Mouse (Mus musculus) kidney, postnatal 36 days (tissue): ENCODE measurements around the gene Rab3a.
A peak's percentile ranks its signal among the peaks of the same experiment; 100 is the strongest.

Experiments used
- DNase-seq, 2 experiments: peaks; one replicate each; pipeline ENCODE4 v3.0.0; 2021 to 2022; ENCODE audit warnings: mixed read lengths in 2 of 2

Rab3a gene

DNA sequence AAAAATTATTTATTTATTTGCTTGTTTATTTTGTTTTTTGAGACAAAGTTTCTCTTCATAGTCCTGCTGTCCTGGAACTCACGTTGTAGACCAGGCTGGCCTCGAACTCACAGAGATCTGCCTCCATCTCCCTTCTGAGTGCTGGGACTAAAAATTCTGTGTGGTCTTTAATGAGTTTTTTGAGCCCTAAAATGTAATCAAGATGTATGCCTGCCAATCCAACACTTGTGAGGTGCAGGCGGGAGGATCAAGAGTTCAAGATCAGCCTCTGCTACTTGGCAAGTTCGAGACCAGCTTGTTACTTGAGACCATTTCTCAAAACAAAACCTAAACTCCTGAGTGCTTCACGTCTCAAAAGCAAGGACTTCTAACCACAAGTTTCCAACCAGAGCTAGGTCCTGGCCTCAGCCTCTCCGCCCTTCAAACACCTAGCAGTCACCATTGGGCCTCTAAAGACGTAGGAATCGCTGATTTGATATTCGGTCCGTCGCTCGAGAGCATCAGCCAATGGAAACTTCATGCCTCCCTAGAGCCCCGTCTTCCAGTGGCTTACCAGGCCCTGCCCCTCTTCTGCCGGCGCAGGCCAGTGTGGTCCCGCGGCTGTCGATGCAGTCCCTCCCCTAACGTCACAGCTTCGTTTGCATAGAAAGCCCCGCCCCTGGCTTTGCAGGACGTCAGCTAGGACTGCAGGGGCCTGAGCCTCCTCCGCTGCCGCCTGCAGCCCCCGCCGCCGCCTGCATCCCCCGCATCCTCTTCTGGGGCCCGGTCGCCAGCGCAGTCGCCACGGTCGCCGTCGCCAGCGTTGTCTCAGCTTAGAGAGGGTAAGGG, at the start of gene Rab3a:
Rab3a (plus strand) TSS at position 637 of the 828 bp plus-strand sequence.
- peak; percentile 97 to 99 for DNase-seq

DNA sequence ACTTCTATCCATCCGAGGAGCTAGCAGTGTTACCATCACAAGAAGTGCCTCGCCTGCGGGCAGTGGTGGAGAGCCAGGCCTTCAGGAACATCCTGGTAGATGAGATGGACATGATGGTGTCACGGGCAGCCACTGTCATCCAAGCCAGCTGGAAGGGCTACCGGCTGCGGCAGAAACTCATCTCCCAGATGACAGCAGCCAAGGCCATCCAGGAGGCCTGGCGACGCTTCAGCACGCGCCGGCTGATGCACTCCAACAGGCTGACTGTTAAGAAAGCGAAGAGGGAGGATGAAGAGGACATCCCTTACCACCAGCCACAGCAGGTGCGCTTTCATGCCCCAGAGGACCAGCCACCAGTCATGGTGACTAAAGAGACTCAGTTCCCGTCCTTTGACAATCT, 46.2 kb upstream of the Rab3a start:
- no peak for DNase-seq

DNA sequence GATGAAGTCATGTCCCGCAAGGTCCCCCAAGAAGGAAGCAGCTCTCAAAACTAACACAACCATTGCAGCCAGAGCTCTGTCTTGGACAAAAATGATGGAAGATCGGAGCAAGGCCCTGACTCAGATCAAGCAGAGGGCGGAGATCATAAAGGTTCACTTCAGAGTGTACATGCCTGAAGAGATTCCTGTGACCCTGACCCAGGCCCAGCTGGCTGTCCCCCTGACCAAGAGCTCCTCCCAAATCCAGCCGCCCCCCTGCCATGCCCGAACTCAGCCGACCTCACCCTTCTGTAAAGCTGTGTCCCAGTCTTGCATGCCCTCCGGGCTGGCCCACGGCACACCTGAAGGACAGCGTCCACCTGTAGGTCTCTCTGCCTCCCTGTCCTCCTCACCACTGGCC, 44.7 kb upstream of the Rab3a start:
- DNase-seq: no peak

DNA sequence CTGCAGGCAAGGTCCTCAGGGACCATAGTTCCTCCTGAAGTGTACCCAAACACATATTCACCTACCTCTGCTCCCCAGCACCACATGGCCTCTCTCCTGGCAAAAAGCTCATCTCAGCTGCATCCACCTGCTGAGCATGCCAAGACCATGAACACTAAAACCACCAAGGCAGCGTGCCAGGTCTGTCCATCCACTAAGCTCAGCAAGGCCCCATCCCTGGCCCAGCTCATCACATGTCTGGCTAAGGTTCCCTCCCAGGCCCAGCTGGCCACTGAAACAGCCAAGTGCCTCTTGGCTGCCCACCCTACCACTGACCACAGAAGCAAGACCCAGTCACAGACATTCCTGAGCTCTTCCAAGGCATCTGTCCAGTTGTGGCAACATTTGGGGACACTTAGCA, 44.2 kb upstream of the Rab3a start:
- DNase-seq: peak in 1 of 2 experiments; percentile 48

DNA sequence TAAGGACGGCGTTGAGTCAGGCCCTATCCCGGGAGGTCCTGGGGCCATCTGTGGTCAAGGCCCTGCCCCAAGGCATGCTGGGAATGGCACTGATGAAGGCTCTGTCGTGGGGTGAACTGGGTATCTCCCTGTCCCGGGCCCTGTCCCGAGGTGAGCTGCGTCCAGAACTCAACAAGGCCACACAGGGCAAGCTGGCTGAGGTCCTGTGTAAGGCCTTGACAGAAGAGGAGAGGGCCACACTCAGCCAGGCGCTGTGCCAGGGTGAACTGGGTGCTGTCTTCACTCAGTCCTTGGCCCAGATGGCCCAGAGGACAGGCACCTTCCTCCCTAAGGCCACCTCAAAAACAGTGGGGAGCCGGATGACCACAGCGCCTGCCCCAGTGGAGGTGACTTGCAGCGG, 43.4 kb upstream of the Rab3a start:
- DNase-seq: no peak

DNA sequence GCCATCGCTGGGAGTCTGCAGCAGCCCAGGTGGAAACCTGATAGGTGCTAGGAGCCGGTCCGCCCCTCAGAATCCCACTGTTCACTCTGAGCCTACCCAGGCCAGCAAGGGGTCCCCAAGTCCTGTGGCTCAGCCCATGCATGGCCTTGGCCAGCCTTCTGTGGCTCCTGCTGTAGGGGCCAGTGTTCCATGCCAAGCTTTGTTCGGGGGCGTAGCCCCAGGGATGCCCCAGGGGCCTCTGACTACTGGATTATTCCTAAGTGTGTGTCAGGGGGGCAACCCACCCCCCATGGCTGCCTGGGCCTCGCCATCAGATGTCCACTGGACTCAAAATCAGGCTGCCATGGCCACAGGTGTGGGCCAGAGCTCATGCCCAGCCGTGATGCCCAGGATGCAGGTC, 40.5 kb upstream of the Rab3a start:
- no peak for DNase-seq

DNA sequence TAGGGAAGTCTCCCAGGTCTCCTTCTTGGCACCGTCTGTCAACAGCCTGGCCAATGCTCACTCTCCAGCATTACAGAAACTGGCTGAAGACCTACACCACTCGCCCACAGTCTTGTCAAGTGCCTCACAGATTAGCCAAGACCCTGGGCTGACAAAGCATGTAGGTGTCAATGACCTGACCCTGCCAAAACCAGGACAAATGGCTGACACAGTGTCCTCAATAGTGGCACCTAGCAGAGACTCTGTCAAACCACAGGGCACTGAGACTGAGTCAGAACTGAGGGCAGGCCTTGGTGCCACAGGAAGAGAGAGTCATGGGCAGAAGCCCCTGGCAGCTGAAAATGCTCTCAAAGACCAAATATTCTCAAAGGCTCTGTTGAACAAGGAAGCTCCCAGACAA, 39.4 kb upstream of the Rab3a start:
- DNase-seq: no peak

DNA sequence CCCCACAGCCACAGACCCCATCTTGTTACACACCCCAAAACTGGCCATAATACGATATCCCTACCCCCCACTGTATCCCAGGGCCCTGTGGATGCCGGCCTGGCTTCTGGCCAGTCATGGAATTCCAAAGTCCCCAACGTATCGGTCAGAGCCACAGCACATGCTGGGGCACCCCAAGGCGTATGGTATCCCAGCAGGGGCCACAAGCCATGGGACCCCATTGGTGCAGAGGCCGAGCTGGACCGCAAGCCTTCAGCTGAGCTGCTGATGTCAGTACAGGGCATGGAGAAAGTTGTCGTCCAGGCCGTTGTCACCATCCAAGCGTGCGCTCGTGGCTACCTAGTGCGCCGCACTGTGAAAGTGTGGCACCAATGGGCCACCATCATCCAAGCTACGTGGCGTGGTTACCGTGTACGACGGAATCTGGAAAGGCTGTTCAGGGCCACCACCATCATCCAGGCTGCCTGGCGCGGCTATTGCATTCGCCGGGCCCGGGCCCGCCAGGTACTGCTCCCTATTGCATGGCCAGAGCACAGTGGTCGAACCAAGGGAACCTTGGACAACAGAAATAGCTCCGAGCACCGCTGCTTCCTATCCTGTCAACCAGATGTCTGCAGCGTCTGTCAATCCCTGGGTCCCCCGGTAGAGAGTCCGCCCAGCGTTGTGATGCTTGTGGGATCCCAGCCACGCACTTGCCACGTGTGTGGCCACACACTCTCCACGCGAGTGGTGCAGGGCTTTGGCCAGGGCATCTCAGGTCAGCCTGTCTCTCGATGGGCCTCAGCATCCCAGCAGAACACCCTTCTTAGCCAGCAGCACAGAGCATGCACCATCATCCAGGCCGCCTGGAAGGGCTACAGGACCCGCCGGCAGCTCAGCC, 37.7 kb upstream of the Rab3a start:
- no peak for DNase-seq

DNA sequence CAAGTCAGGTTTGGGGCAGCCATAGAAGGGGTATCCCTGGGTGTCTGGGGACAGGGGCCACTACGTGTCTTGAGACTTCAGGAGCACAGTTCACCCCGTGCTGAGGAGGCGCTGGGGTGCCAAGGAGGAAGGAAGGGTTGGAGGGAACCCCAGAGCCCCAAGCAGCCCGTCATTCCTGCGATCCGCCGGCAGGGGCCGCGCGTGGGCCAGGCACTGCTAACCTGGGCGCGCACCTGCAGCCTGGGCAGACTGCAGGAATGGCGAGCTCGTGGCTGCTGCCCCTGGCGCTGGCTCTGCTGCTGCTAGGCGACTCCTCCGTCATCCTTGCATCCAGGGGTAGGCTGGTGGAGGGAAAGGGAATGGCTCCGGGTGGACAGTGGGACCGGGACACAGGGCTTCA, 36.2 kb upstream of the Rab3a start, which contains the start of gene Gm3336:
Gm3336 (plus strand) TSS at position 247 of the 400 bp plus-strand sequence.
- DNase-seq: peak; percentile 72 to 86

DNA sequence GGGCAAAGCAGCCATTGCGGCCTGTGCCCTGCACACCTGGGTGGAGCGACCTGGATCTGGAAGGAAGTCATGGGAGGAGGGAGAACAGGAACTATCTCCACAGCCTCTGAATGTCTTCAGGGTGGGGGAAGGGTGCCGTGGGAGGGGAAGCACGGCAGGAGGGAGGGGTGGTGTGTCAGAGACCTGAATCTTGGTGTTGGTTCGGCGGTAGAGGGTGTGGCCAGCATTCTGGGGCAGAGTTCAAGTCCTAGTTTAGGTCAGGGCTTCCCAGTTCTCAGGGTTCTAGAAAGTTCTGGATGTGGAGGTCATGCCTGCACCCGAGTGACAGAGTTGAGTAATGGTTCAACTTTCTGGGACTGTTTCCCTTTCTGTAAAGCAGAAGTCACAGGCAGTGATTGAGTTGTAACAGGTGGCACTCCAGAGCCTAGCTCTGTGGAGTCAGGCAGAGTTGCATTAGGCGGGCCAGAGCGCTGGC, 34.6 kb upstream of the Rab3a start:
- DNase-seq: peak; percentile 58 to 60

DNA sequence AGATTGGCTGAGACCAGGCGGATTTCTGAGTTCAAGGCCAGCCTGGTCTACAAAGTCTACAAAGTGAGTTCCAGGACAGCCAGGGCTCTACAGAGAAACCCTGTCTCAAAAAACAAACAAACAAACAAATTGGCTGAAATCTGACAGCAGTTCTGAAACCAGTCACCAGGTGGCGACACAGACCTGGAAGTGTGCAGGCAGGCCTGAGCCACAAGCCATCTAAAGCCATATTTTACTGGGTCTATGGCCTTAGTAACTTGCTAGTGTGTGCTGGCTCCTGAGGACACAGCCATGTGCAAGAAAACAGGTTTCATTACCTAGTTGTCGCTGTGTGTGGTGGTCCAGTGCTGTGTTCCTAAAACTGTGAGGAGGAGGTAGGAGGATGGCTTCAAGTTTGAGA, 33.7 kb upstream of the Rab3a start:
- DNase-seq: peak; percentile 80 to 90

DNA sequence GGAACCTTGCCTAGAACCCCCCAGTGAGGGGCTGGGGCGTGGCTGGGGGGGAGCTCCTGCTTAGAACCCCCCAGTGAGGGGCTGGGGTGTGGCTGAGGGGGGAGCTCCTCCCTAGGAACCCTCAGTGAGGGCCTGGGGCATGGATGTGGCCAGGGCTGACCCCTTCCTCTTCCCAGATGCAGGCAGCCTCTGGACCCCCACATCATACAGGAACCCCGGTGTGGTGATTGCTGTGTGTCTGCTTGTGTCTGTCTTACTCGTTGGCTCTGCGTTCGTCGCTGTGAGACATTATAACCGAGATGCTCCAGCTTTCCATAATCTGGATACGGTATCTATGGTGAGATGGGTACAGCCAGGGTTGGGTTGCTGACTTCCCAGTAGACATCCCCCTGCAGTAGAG, 32.9 kb upstream of the Rab3a start:
- no peak for DNase-seq

DNA sequence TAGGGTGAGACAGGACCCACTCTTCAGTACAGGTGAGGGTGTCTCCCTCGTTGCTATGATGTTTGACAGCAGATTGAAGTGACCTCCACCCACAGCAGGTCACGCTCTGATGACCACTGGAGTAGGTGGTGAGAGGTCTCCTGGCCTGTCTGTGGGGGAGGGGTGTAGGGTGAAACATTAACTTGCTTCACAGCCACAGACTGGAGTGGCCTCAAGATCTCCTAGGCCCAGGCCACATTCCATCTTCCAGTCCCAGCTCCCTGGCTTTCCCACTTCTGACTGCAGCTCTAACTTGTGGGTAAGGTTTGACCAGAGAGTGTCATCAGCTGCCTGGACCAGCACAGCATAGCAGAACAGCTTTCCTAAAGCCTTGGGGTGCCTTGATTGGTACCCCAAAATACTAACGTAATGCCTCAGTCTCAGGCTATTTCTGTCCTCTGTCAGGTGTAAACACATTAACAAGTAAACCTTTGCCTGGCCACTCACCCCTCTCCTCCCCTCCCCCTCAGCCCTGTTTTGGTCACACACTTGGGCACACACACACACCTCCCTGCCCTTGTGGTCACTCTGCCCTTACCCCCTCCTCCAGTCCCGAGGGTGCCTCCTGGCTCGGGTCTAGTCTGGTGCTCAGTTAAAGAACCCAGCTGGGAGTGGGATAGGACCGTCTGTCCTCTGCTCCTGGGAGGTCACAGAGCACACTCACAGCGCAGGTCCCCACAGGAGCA, 30.8 kb upstream of the Rab3a start, which contains the start of gene Pde4c:
Pde4c (plus strand) TSS at position 235 of the 725 bp plus-strand sequence.
- peak; percentile 95 to 98 for DNase-seq

DNA sequence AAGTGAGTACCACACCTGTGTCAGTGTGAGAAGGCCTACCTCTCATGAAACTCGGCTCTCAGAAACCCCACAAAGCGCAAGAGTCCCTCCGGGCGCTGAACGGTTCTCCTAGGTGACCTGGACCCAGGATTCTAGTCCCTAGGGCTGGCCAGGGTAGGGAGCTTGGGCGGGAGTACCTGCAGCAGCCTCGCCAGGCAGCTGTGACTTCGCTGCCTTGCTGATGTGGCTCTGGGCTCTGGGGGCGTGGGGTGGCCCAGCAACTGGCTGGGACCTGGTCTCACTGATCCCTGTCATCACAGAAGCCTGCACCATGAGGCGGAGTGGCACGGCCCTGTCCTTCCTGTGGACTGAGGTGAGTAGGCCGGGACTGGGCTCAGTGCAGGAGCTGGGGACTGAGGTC, 30.3 kb upstream of the Rab3a start:
- DNase-seq: peak in 1 of 2 experiments; percentile 55

DNA sequence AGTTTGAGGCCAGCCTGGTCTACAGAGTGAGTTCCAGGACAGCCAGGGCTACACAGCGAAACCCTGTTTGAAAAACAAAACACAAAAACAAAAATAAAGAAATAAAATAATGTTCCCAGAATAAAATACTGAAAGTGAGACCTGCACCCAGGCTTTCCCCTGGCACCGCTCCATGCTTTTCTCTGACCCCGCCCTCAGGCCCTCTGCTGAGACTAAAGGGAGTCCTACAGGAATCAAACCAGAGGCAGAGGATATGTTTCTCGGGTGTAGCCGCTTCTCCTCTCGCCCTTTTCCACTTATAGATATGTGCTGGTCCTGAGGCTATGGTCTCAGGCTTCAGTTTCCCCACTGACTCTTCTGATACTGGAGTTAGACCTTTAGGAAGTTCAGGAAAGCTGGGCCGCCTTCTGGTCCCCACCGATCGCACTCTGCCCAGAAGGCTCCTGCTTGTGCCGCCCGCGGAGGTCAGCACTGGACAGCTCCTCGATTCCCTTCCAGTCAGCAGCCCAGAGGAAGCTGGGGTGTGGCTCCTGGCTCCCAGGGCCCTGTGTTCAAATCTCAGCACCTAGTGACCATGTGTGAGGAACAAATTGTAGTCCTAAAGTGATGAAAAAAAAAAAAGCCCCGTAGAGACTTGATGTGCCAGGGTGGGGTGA, 28.6 kb upstream of the Rab3a start:
- peak; percentile 72 to 87 for DNase-seq

DNA sequence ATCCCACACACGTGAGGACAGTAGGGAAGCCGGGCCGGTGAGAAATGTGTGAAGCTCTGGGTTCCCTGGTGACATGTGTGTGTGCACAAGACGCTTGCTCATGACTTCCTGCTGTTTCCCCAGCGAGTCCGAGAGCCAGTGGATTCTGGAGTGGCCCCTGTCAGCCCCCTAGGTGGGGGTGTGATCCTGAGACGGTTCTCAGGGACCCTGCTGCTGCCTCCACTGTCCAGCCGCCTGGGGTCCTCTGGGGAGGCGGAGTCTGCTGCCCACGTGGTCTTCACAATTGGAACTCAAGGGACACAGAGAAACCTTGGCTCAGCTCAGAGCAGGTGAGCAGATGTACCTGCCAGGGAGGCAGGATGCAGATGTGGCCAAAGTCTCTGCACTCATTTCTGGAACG, 27.8 kb upstream of the Rab3a start:
- DNase-seq: no peak

DNA sequence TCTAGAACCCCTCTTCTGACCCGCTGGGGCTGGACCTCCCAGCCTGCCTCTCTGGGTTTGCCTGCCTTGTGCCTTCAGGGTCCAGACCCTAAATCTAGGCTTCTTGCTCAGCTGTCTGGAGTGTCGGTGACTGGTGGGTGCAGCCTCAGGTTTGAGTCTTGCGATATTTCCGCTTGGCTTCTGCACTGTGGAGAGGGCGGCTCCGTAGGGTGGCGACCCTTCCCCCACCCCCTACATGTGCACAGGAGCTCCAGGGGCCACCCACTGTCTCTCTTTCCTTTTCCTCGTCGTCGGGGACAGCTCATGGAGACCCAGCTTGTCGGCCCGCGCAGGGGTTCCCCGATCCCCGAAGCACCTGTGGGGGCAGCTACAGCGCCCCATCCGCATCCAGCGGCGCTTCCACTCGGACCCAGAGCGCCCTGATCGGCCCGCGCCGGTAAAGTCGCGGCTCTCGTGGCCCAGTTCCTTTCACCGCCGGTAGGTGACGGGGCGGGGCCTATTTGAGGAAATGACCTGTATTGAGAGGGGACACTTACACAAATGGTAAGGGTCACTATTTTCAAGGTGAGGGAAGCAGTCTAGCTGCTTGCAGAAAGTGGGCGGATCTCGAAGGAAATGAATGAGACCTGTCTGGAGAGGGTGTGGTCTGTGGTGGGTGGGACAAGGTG, 24.5 kb upstream of the Rab3a start:
- DNase-seq: peak in 1 of 2 experiments; percentile 52

DNA sequence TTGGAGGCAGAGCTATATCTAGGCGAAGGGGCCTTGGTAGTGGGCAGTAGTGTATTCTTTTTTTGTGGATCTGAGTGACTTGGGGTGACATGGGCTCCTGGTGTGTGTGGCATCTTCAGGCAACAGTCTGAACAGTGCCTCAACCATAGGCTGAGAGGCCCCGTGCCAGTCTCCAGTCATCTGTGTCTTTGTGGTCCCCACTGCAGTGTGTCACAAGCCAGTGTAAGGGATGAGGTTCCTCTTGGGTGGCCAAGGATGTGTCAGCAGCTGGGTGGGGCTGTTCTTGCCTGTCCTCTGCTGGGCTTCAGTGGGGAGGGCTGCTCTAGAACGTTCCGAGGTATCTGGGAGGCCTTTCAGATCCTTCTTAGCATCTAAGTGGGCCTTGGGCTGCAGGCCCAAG, 23.5 kb upstream of the Rab3a start:
- no peak for DNase-seq

DNA sequence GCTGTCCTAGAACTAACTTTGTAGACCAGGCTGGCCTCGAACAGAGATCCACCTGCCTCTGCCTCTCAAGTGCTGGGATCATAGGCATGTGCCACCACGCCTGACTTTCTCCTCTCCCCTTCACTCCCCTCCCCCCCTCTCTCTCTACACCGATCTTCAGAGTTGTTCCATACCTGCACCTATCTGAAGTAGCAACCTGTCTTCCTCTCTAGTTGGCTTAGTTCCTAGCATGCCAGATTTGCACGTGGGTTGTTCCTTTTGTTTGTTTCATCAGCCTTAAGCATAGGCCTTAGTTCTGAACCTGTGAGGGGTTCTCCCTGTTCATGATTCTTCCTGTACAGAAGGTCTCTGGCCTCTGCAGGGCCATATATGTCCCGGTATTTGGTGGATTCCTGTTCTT, 16.8 kb upstream of the Rab3a start:
- DNase-seq: no peak

DNA sequence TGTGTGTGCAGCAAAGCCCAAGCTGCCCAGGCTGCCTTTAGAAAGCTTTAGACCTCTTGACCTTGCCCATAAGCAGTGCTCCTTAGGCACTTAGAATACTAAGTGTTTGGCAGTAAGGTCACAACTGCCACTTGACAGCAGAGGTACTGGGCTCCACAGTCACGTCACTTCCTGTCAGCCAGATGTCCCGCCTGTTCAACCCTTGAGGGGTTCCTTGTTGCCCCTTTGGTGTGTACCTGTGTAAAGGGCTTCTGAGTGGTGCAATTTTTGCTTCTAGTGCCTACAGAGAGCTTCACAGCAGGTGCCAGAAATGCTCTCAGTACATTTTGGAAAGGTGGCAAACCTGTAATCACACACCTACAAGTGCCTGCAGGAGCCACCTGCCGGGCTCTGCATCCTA, 16.3 kb upstream of the Rab3a start:
- no peak for DNase-seq

DNA sequence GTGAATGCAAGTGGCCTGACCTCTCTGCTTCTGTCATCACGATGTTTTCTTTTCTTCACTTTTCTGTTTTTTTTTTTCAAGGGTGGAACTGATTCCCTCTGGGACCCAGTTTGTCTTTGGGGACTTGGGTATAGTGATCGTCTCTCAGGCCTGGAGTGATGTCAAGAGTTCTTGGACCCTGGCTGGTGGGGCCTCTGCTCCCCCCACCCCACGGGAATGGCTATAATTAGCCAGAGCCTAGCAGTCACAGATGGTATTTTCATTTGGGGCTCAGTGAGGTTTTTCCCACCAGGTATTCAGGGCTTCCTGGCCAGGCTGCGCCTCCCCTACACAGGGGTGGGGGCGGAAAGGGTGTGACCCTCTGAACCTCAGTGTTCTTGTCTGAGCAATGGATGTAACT, 12.8 kb upstream of the Rab3a start:
- no peak for DNase-seq

DNA sequence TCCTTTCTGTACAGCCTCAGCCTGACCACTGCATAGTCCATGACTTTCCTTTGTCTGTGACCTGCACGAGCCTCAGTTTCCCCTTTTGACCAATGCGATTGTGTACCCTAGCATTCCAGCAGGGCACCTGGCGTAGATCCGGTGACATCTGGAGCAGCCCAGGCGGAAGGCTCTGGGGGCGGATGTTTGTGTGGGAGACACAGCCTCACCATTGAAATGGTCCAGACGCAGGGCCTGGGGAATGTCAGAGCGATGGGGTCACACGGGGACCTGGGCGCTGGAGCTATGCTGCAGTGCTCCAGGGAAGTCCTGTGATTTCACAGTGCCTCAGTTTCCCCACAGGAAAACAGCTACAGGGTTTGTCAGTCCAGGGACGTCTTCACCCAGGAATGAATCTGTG, 12.3 kb upstream of the Rab3a start:
- no peak for DNase-seq
